Mouse (Mus musculus) mouse embryonic stem cell (cell line): ENCODE results near the gene Vwce.

ENCODE experiments used
- in situ Hi-C, 2 experiments: fragments of 300-500 bp; cut with MboI; formaldehyde crosslinking; loops; 1 replicate in 1 of 2; 3 replicates in 1 of 2; pipeline ENCODE4 v1.14.3; 2019 to 2020; ENCODE audit warnings: low sequenced_read_pairs in 2 of 2, low pct_unique_long_range_greater_than_20kb in 1 of 2, mixed read lengths in 1 of 2; ENCODE audit not compliant: unreplicated experiment in 1 of 2

The Vwce gene

GRCm38 (mm10) chr19:10634872-10635318 is 882 bp downstream of the Vwce start:
- in situ Hi-C loops: no loop called here

- in situ Hi-C loops: no loop called here
Measured at GRCm38 (mm10) chr19:10637840-10638239, 3.8 kb downstream of the Vwce start.

- in situ Hi-C loops: no loop called here
Measured at GRCm38 (mm10) chr19:10640080-10640479, 6.1 kb downstream of the Vwce start.

GRCm38 (mm10) chr19:10640589-10641378 is 6.8 kb downstream of the Vwce start:
- in situ Hi-C loops: no loop called here

GRCm38 (mm10) chr19:10645616-10646015 is 11.6 kb downstream of the Vwce start:
- in situ Hi-C loops: no loop called here

- in situ Hi-C loops: no loop called here
Measured at GRCm38 (mm10) chr19:10648156-10648555, 14.1 kb downstream of the Vwce start.

GRCm38 (mm10) chr19:10656058-10656457 is 22.0 kb downstream of the Vwce start:
- in situ Hi-C loops: no loop called here

GRCm38 (mm10) chr19:10657742-10658141 is 23.7 kb downstream of the Vwce start:
- in situ Hi-C loops: no loop called here

GRCm38 (mm10) chr19:10658406-10658805 is 24.4 kb downstream of the Vwce start:
- in situ Hi-C loops: no loop called here

- in situ Hi-C loops: no loop called here
Measured at GRCm38 (mm10) chr19:10661373-10661772, 27.4 kb downstream of the Vwce start.

- in situ Hi-C loops: no loop called here
Measured at GRCm38 (mm10) chr19:10661919-10662318, 27.9 kb downstream of the Vwce start.

GRCm38 (mm10) chr19:10662665-10663064 is 28.7 kb downstream of the Vwce start:
- in situ Hi-C loops: no loop called here

GRCm38 (mm10) chr19:10665093-10665492 is 31.1 kb downstream of the Vwce start:
- in situ Hi-C loops: loop anchor here in 1 of 2 experiments (5.0 kb wide), 1 partner anchor 37 kb away; no protein-coding TSS in a partner anchor

GRCm38 (mm10) chr19:10665499-10665898 is 31.5 kb downstream of the Vwce start:
- in situ Hi-C loops: loop anchor here in 1 of 2 experiments (5.0 kb wide), 1 partner anchor 37 kb away; no protein-coding TSS in a partner anchor

GRCm38 (mm10) chr19:10671319-10671718 is 37.3 kb downstream of the Vwce start:
- in situ Hi-C loops: no loop called here

- in situ Hi-C loops: no loop called here
Measured at GRCm38 (mm10) chr19:10671854-10672417, 37.9 kb downstream of the Vwce start.

GRCm38 (mm10) chr19:10673275-10673674 is 39.3 kb downstream of the Vwce start:
- in situ Hi-C loops: no loop called here

GRCm38 (mm10) chr19:10676656-10677055 is 42.6 kb downstream of the Vwce start:
- in situ Hi-C loops: no loop called here

- in situ Hi-C loops: no loop called here
Measured at GRCm38 (mm10) chr19:10677915-10678771, 44.1 kb downstream of the Vwce start, which contains the start of gene Pga5. Gene Pga5 (minus strand): TSS chr19:10678071.
